Mouse (Mus musculus) liver, embryonic 14.5 days (tissue): ENCODE results near the gene Fam118b.

Source experiments
- CTCF ChIP-seq: IDR thresholded peaks from 2 replicates; pipeline ENCODE4 v1.5.1; 2016; ENCODE audit warnings: antibody characterized with exemption, low read depth, control low read depth
- EP300 ChIP-seq: IDR thresholded peaks from 2 replicates; pipeline ENCODE4 v1.6.1; 2016; ENCODE audit warnings: antibody characterized with exemption, low read depth

DNA sequence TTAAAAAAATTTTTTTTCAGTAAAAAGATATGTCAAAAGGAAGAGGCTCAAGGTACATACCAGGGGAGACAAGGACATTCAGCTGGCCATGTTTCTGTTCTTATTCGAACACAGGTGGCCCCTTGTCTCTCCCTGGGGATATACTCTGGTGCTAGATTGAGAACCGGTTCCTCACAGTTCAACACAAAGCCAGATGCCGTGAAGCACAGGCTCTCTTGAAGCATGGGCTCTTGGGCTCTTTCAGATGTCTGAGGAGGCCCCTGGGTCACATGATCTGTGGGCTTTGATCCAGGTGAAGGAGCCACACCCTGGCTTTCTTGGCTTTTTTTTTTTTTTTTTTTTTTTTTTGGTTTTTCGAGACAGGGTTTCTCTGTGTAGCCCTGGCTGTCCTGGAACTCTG, 81.2 kb downstream of the Fam118b start:
- TF ChIP-seq CTCF (no peak), EP300 (no peak)
